Mouse (Mus musculus) hindbrain, embryonic 14.5 days (tissue): Measurements from ENCODE around the gene Ctdnep1. TPM values are rescaled to one million over a fixed set of nuclear protein-coding genes. Genes with fewer than 3 reads are reported as not detected.
A peak's percentile ranks its signal among the peaks of the same experiment; 100 is the strongest.
"Not testable (repeated sequence)": the region's sequence is repeated elsewhere in the genome, so short reads cannot be mapped to it uniquely, and the experiment has no call there.

Experiments
- ATAC-seq: fragments of 200-750 bp; cut with Nextera tagmentation; 2 replicates; pipeline ENCODE4 v1.8.0; 2017; ENCODE audit warnings: moderate number of reproducible peaks, mild to moderate bottlenecking, moderate TSS enrichment, moderate library complexity; ENCODE audit not compliant: low FRiP score
- DNase-seq: peaks from one replicate; pipeline ENCODE4 v3.0.0-alpha.2; 2015; ENCODE audit warnings: low spot score
- H3K27ac ChIP-seq: fragments of 300-500 bp; sonication (generic); 2 replicates; pipeline ENCODE4 v1.5.1; 2014; ENCODE audit warnings: mild to moderate bottlenecking, moderate library complexity
- H3K27me3 ChIP-seq: fragments of 300-500 bp; sonication (generic); 2 replicates; pipeline ENCODE4 v1.6.1; 2014; ENCODE audit warnings: mild to moderate bottlenecking, low read length, mixed read lengths; ENCODE audit not compliant: control insufficient read depth, insufficient read depth
- H3K36me3 ChIP-seq: fragments of 300-500 bp; sonication (generic); replicated peaks from 2 replicates; pipeline ENCODE4 v1.6.1; 2014; ENCODE audit not compliant: control insufficient read depth, insufficient read depth
- H3K4me1 ChIP-seq: fragments of 300-500 bp; sonication (generic); replicated peaks from 2 replicates; pipeline ENCODE4 v1.6.1; 2014; ENCODE audit warnings: antibody characterized with exemption, low read length, mixed read lengths; ENCODE audit not compliant: control insufficient read depth, insufficient read depth
- H3K4me2 ChIP-seq: fragments of 300-500 bp; sonication (generic); replicated peaks from 2 replicates; pipeline ENCODE4 v1.6.1; 2014; ENCODE audit warnings: mild to moderate bottlenecking, moderate library complexity
- H3K4me3 ChIP-seq: fragments of 300-500 bp; sonication (generic); replicated peaks from 2 replicates; pipeline ENCODE4 v1.5.1; 2014; ENCODE audit warnings: mild to moderate bottlenecking, low read length
- H3K9ac ChIP-seq: fragments of 300-500 bp; sonication (generic); 2 replicates; pipeline ENCODE4 v1.6.1; 2014
- H3K9me3 ChIP-seq: fragments of 300-500 bp; sonication (generic); 2 replicates; pipeline ENCODE4 v1.6.1; 2016; ENCODE audit warnings: low read length; ENCODE audit not compliant: control insufficient read depth
- WGBS: fragments of 180-500 bp; shearing (Covaris S2); extraction: QIAGEN DNeasy Blood & Tissue Kit; methylation state at CpG from one replicate; pipeline ENCODE4 v1.1.7; 2014; 5-methylcytosine and 5-hydroxymethylcytosine counted together
- polyA plus RNA-seq: library from polyadenylated mRNA; unstranded; fragments of >200 nt; fragmentation: Nextera tagmentation; extraction: Ambion mirVana; gene quantifications from 2 replicates; pipeline ENCODE4 v1.2.1, GENCODE M21; 2014

Gene Ctdnep1
- polyA plus RNA-seq, 1 experiment from 2014 or later = 25.5 TPM

GRCm38 (mm10) chr11:69948066-69948762 lies 32.7 kb upstream of the Ctdnep1 start, which contains the start of gene Slc2a4:
Gene Slc2a4, minus strand, starts transcription at chr11:69948188.
- Histone ChIP-seq H3K36me3 (no peaks in the 10 kb centered on the region; the same call in 1 of the 2 replicates), H3K9me3 (no peaks in the 10 kb centered on the region), H3K27ac (no peak within 1 kb of the TSS; the same call in 1 of the 2 replicates), H3K4me3 (peak within 1 kb of the TSS; percentile 40), H3K4me2 (peak within 1 kb of the TSS; percentile 58), H3K27me3 (peaks cover 13% of the 10 kb centered on the region), H3K4me1 (peaks cover 6% of the 10 kb centered on the region; the same call in 1 of the 2 replicates), H3K9ac (peak within 1 kb of the TSS; percentile 42; the same call in 1 of the 2 replicates)
- DNase-seq = peak; percentile 82
- under 1% methylated on average over 34 of the region's 34 CpGs for WGBS
- peak; percentile 92 for ATAC-seq

- peak overlapping the region; percentile 58 for H3K4me2 ChIP-seq
- 2% methylated on average over 14 of the region's 14 CpGs for WGBS
- H3K27ac ChIP-seq = no peak overlapping the region; the same call in 1 of the 2 replicates
- no peaks in the 10 kb centered on the region; the same call in 1 of the 2 replicates for H3K36me3 ChIP-seq
- 0 out of 2 replicates have a peak overlapping the region, but pooled peaks have one; percentile 42 for H3K9ac ChIP-seq
- DNase-seq (peak; percentile 83), ATAC-seq (peak; percentile 3; the same call in 1 of the 2 replicates)
- H3K4me3 ChIP-seq = peak overlapping the region; percentile 40
- peaks cover 6% of the 10 kb centered on the region; the same call in 1 of the 2 replicates for H3K4me1 ChIP-seq
- H3K27me3 ChIP-seq = peaks cover 13% of the 10 kb centered on the region
- H3K9me3 ChIP-seq = no peaks in the 10 kb centered on the region
These were observed 32.2 kb upstream of the Ctdnep1 start for GRCm38 (mm10) chr11:69948763-69949150.

GRCm38 (mm10) chr11:69950807-69951459 lies 30.0 kb upstream of the Ctdnep1 start:
- H3K27me3 ChIP-seq = peaks cover 13% of the 10 kb centered on the region
- no peak for DNase-seq
- 47% methylated on average over 4 of the region's 4 CpGs for WGBS

GRCm38 (mm10) chr11:69952274-69952673 lies 28.7 kb upstream of the Ctdnep1 start:
- WGBS = 39% methylated on average over 1 of the region's 1 CpGs
- ATAC-seq = no peak

More at GRCm38 (mm10) chr11:69950807-69951459, 30.0 kb upstream of the Ctdnep1 start:
- Histone ChIP-seq H3K4me2 (no peak overlapping the region), H3K27ac (no peak overlapping the region), H3K36me3 (no peaks in the 10 kb centered on the region), H3K9me3 (no peaks in the 10 kb centered on the region), H3K4me3 (no peak overlapping the region), H3K4me1 (peaks cover 6% of the 10 kb centered on the region; the same call in 1 of the 2 replicates), H3K9ac (no peak overlapping the region)
- ATAC-seq = no peak

GRCm38 (mm10) chr11:69953267-69953915 lies 27.6 kb upstream of the Ctdnep1 start:
- no peak overlapping the region for H3K4me2 ChIP-seq
- peaks cover 4% of the 10 kb centered on the region; the same call in 1 of the 2 replicates for H3K4me1 ChIP-seq
- no peak overlapping the region for H3K27ac ChIP-seq
- no peak overlapping the region for H3K4me3 ChIP-seq
- H3K36me3 ChIP-seq = no peaks in the 10 kb centered on the region
- H3K9me3 ChIP-seq = no peaks in the 10 kb centered on the region
- ATAC-seq (no peak), DNase-seq (no peak)
- WGBS = 74% methylated on average over 11 of the region's 11 CpGs
- H3K27me3 ChIP-seq = peaks cover 4% of the 10 kb centered on the region
- no peak overlapping the region for H3K9ac ChIP-seq

More at GRCm38 (mm10) chr11:69952274-69952673, 28.7 kb upstream of the Ctdnep1 start:
- peaks cover 10% of the 10 kb centered on the region for H3K27me3 ChIP-seq
- H3K4me1 ChIP-seq = peaks cover 6% of the 10 kb centered on the region; the same call in 1 of the 2 replicates
- H3K9me3 ChIP-seq = no peaks in the 10 kb centered on the region
- no peak overlapping the region for H3K27ac ChIP-seq
- no peak overlapping the region for H3K4me3 ChIP-seq
- H3K9ac ChIP-seq = no peak overlapping the region
- no peaks in the 10 kb centered on the region for H3K36me3 ChIP-seq
- H3K4me2 ChIP-seq = no peak overlapping the region
- no peak for DNase-seq

GRCm38 (mm10) chr11:69955618-69956017 lies 25.3 kb upstream of the Ctdnep1 start:
- H3K27ac ChIP-seq, H3K9me3 ChIP-seq, ATAC-seq, DNase-seq, H3K4me3 ChIP-seq, H3K9ac ChIP-seq, H3K4me2 ChIP-seq, H3K27me3 ChIP-seq, H3K36me3 ChIP-seq, H3K4me1 ChIP-seq: not testable (repeated sequence)
- 70% methylated on average over 4 of the region's 4 CpGs for WGBS

- Histone ChIP-seq H3K27ac (no peak overlapping the region), H3K9ac (no peak overlapping the region), H3K4me2 (no peak overlapping the region), H3K4me3 (no peak overlapping the region), H3K4me1 (no peaks in the 10 kb centered on the region), H3K27me3 (peaks cover 2% of the 10 kb centered on the region; the same call in 1 of the 2 replicates), H3K36me3 (no peaks in the 10 kb centered on the region), H3K9me3 (no peaks in the 10 kb centered on the region)
- DNase-seq (no peak), ATAC-seq (no peak)
- 75% methylated on average over 1 of the region's 1 CpGs for WGBS
These were observed 24.7 kb upstream of the Ctdnep1 start for GRCm38 (mm10) chr11:69956218-69956617.

GRCm38 (mm10) chr11:69960616-69961015 lies 20.3 kb upstream of the Ctdnep1 start:
- no peak overlapping the region for H3K4me3 ChIP-seq
- peaks cover 46% of the 10 kb centered on the region for H3K27me3 ChIP-seq
- no peak for DNase-seq
- H3K4me2 ChIP-seq = no peak overlapping the region
- no peaks in the 10 kb centered on the region for H3K36me3 ChIP-seq
- no peak for ATAC-seq
- no peak overlapping the region for H3K27ac ChIP-seq
- H3K9ac ChIP-seq = no peak overlapping the region
- H3K4me1 ChIP-seq = 0 out of 2 replicates have a peak, but pooled peaks cover 2% of the 10 kb centered on the region
- H3K9me3 ChIP-seq = no peaks in the 10 kb centered on the region
- WGBS = 28% methylated on average over 5 of the region's 5 CpGs

GRCm38 (mm10) chr11:69961841-69962240 lies 19.1 kb upstream of the Ctdnep1 start:
- H3K27ac ChIP-seq = no peak overlapping the region
- no peak overlapping the region for H3K9ac ChIP-seq
- peaks cover 58% of the 10 kb centered on the region for H3K27me3 ChIP-seq
- H3K4me3 ChIP-seq = no peak overlapping the region
- no peak for ATAC-seq
- no peak for DNase-seq
- WGBS = 51% methylated on average over 5 of the region's 5 CpGs
- no peaks in the 10 kb centered on the region for H3K9me3 ChIP-seq
- no peaks in the 10 kb centered on the region for H3K36me3 ChIP-seq
- no peak overlapping the region for H3K4me2 ChIP-seq
- H3K4me1 ChIP-seq = 0 out of 2 replicates have a peak, but pooled peaks cover 7% of the 10 kb centered on the region
